Mouse (Mus musculus) erythroblast, embryonic 14.5 days (primary cell): Measurements from ENCODE around the gene Ccdc7a. TPM values are rescaled to one million over a fixed set of nuclear protein-coding genes. Genes with fewer than 3 reads are reported as not detected.

ENCODE experiments used
- H3K27me3 ChIP-seq: 2 replicates; pipeline ENCODE4 v1.6.1; 2012; ENCODE audit warnings: inconsistent platforms; ENCODE audit not compliant: control insufficient read depth
- H3K36me3 ChIP-seq: 2 replicates; pipeline ENCODE4 v1.6.1; 2012; ENCODE audit warnings: mild to moderate bottlenecking, inconsistent platforms; ENCODE audit not compliant: control insufficient read depth
- H3K4me1 ChIP-seq: 2 replicates; pipeline ENCODE4 v1.6.1; 2012; ENCODE audit warnings: inconsistent platforms; ENCODE audit not compliant: control insufficient read depth
- H3K4me3 ChIP-seq: replicated peaks from 2 replicates; pipeline ENCODE3; 2012; ENCODE audit warnings: moderate library complexity, mild to moderate bottlenecking, inconsistent platforms
- H3K9me3 ChIP-seq: 2 replicates; pipeline ENCODE4 v1.6.1; 2012; ENCODE audit warnings: low read length, inconsistent platforms, mixed read lengths; ENCODE audit not compliant: control insufficient read depth
- GATA1 ChIP-seq: IDR thresholded peaks from 2 replicates; pipeline ENCODE4 v1.6.1; 2012; ENCODE audit warnings: low read length, inconsistent platforms, mixed read lengths
- TAL1 ChIP-seq: IDR thresholded peaks from 3 replicates; pipeline ENCODE4 v1.6.1; 2012; ENCODE audit warnings: low read length, inconsistent platforms, mixed read lengths
- polyA plus RNA-seq: library from polyadenylated mRNA; stranded (reverse); fragments of >175 nt; gene quantifications from 2 replicates; pipeline ENCODE4 v1.2.3, GENCODE M21; 2012

The Ccdc7a gene
- polyA plus RNA-seq, 1 experiment = not detected

DNA sequence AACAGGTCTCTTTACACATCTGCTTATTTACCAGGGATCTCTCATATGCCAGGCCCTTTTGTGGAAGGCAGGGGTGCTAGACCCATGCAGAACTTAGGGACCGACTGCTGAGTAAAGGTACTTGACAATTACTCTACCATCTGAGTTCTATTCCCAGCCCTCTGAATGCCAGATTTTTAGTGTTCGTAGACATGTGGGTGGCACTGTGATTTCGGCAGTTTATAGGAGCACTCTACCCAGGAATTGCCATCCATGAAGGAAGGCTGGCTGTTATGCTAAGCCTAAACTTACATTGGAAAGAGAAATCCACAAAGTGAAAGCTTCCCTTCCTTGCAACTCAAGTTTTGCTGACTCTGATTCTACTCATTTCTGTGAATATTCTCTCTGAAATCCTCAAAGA is 329.6 kb downstream of the Ccdc7a start:
- Histone ChIP-seq H3K27me3 (no peaks in the 10 kb centered on the region), H3K36me3 (peaks cover 67% of the 10 kb centered on the region), H3K4me1 (no peaks in the 10 kb centered on the region), H3K4me3 (no peak overlapping the region), H3K9me3 (no peaks in the 10 kb centered on the region)
- TF ChIP-seq TAL1 = no peak
- TF ChIP-seq GATA1 = no peak

DNA sequence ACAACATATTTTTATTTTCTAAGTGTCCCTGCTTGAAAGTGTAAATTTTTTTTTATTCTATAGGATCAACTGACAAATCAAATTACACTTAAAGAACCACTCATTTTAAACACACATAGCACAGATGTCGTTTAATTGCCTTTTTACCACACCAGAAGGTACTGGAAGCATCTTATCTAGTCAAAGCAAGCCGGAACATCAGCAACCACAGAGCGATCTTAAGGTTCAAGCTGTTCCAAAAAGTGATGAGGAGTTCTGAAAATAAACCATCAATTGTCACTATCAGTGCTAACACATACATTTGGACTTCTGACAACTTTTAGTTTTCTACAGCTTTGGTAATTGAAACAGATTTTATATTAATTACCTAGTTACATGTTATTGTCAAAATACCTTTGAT is 331.2 kb downstream of the Ccdc7a start:
- TF ChIP-seq TAL1 = no peak
- TF ChIP-seq GATA1 = no peak
- Histone ChIP-seq H3K4me1 (no peaks in the 10 kb centered on the region), H3K36me3 (peaks cover 80% of the 10 kb centered on the region), H3K27me3 (no peaks in the 10 kb centered on the region), H3K4me3 (no peak overlapping the region), H3K9me3 (no peaks in the 10 kb centered on the region)

DNA sequence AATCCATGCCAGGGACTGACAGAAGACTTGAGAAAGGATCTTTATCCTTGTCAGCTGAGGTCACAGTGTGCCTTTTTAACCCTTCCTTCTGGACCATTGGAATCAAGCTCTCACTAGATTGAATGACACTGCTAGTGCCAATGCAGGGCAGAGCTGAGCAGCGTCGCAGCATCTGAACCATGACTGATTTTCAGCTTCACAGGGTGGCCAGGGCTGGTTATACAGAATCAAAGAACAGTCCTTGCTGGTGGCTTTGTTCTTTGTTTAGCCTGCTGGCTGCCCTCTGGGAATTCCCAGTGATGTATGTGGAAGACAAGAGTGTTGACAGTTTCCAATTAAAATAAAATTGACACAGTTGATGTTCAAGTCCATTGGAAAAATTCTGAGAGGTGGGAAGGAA is 333.1 kb downstream of the Ccdc7a start:
- no peak for TF ChIP-seq GATA1
- TF ChIP-seq TAL1 = no peak
- Histone ChIP-seq H3K9me3 (no peaks in the 10 kb centered on the region), H3K27me3 (no peaks in the 10 kb centered on the region), H3K36me3 (peaks cover 84% of the 10 kb centered on the region), H3K4me3 (no peak overlapping the region), H3K4me1 (no peaks in the 10 kb centered on the region)

DNA sequence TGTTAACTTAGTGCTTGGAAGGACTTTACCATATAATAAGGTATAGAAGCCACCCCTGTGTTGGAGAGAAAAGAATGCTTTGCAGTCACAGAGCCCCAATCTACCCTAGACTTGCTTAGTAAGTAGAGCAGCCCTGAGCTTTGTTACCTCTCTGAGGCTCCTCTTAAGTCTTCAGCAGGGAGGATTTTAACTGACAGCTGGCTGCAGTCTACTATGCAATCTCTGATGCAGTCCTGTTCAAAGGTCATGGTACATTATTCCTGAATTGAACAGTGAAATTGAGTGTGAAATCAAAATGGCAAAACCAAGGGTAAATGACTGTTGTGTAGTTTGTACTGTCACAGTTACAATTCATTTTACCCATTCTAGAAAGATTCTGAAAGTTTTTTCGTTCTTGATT is 338.1 kb downstream of the Ccdc7a start:
- Histone ChIP-seq H3K9me3 (no peaks in the 10 kb centered on the region), H3K4me3 (no peak overlapping the region), H3K27me3 (no peaks in the 10 kb centered on the region), H3K36me3 (peaks cover 88% of the 10 kb centered on the region), H3K4me1 (no peaks in the 10 kb centered on the region)
- no peak for TF ChIP-seq GATA1
- no peak for TF ChIP-seq TAL1

DNA sequence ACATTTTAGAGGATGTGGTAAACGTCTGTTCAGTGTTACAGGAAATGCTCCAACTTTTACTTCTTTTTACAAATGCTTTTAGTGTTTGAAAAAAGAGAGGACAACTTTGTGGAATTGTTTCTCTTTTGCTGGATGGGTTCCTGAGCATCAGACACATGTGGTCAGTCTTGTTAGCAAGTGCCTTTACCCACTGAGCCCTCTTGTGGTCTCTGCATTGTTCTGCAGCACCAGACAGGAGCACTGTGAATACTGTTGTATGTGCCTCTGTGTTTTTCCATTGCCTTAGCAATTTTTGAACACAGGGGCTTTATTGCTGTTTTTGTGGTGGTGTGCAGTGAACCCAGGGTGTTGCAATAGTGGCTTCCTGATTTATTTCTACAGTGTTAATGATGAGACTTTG is 340.5 kb downstream of the Ccdc7a start:
- Histone ChIP-seq H3K36me3 (peaks cover 89% of the 10 kb centered on the region), H3K9me3 (no peaks in the 10 kb centered on the region), H3K27me3 (no peaks in the 10 kb centered on the region), H3K4me1 (peaks cover 11% of the 10 kb centered on the region), H3K4me3 (no peak overlapping the region)
- TF ChIP-seq GATA1 = no peak

DNA sequence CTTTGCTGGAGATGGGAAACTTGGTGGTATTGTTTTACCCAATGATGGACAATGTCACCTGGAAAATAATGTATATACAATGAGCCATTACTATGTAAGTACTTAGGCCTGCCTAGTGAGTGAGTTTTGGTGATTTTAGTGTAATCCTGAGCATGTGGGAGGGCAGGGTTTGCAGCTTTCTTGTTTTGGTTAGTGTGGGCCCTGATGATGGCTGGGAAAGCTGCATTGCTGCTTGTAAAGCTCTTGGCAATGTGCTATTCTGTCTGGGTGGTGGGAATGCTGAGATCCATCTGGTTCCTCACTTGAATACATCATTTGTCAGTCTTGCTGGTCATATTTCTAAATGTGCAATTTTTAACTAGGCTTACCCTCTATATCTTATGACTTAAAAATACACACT is 349.1 kb downstream of the Ccdc7a start:
- no peaks in the 10 kb centered on the region for H3K27me3 ChIP-seq
- peaks cover 10% of the 10 kb centered on the region for H3K4me1 ChIP-seq
- no peaks in the 10 kb centered on the region for H3K9me3 ChIP-seq
- H3K4me3 ChIP-seq = no peak overlapping the region
- TF ChIP-seq GATA1 = no peak
- peaks cover 99% of the 10 kb centered on the region for H3K36me3 ChIP-seq

DNA sequence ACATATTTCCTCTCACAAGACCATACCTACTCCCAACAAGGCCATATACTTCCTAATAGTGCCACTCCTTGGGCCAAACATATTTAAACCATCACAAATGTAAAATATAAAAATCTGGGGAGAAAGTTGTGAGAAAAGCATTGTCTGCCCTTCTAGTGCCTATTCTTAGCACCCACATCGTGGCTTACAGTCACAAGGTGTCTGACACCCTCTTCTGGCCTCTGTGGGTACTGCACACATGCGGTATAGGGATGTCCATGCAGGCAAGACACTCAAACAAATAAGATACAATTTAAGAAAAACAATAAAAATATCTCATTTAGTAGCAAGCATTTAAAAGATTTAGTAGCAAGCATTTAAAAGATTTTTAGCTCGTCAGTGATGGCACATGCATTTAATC is 356.1 kb downstream of the Ccdc7a start:
- Histone ChIP-seq H3K4me1 (peaks cover 11% of the 10 kb centered on the region), H3K36me3 (peaks cover 87% of the 10 kb centered on the region)

DNA sequence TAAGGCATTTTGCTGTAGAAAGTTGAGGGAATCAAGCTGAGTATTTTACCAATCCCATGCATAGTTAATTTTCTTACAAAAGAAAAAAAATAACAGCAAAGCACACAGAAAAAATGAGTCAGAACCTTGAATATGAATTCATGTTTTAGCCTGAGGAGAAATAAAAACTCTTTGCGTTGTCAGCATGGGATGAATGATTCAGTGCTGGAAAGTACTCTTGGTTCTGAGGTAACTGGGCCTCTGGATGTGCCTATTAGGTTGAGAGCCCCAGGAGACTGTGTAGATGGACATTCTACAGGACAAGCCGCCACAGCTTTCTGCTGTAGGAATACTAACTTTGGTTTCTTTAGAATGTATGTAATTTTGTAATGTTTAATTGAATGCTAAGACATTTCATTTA is 360.5 kb downstream of the Ccdc7a start:
- peaks cover 26% of the 10 kb centered on the region for H3K4me1 ChIP-seq
- TF ChIP-seq GATA1 (no peak), TAL1 (no peak)
- H3K36me3 ChIP-seq = peaks cover 52% of the 10 kb centered on the region

More for the DNA sequence above, 356.1 kb downstream of the Ccdc7a start:
- Histone ChIP-seq H3K4me3 (no peak overlapping the region), H3K9me3 (no peaks in the 10 kb centered on the region), H3K27me3 (no peaks in the 10 kb centered on the region)
- TF ChIP-seq TAL1 (no peak), GATA1 (no peak)

DNA sequence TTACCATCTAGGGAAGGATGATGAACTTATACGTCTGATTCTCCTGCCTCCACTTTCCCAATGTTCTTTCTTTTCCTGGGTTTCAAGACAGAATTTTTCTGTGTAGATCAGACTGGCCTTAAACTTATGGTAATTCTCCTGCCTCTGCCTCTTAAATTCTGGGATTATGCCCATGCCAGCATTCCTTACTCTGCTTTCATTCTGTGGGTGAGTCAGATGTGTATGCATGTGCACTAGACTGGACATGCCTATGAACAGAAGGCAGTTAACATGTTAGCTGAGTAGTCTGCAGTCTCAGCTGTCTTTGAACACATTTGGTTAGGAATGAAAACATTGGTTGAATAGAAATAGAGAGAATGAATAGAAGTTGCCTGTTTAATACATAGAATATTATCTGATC is 360.9 kb downstream of the Ccdc7a start:
- Histone ChIP-seq H3K4me1 (peaks cover 26% of the 10 kb centered on the region), H3K27me3 (no peaks in the 10 kb centered on the region), H3K36me3 (peaks cover 50% of the 10 kb centered on the region), H3K4me3 (no peak overlapping the region), H3K9me3 (no peaks in the 10 kb centered on the region)
- TF ChIP-seq GATA1 = no peak
- no peak for TF ChIP-seq TAL1

More for the DNA sequence above, 360.5 kb downstream of the Ccdc7a start:
- Histone ChIP-seq H3K27me3 (no peaks in the 10 kb centered on the region), H3K9me3 (no peaks in the 10 kb centered on the region), H3K4me3 (no peak overlapping the region)

DNA sequence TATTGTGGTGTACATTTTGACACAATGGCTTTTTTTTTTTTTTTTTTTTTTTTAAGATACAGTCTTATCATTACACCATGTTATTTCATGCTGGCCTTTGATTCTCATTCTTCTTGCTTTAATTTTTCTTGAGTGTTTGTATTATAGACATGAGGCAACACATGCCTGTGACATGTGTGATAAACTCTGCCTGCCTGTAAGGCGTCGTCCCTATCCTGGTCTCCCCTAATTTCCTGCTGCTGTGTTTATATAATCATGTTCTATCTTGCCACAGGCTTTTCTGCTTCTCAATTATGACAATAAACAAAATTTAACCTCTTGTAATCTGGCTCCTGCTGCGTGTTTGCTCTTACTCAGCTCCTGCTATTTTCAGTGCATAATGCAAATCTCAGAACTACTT is 367.4 kb downstream of the Ccdc7a start:
- H3K9me3 ChIP-seq = no peaks in the 10 kb centered on the region
- H3K4me1 ChIP-seq = peaks cover 60% of the 10 kb centered on the region
- no peak overlapping the region for H3K4me3 ChIP-seq
- H3K27me3 ChIP-seq = no peaks in the 10 kb centered on the region
- peaks cover 12% of the 10 kb centered on the region for H3K36me3 ChIP-seq
- TF ChIP-seq TAL1 = no peak
- TF ChIP-seq GATA1 = no peak
